Mouse (Mus musculus) adrenal gland, postnatal 4 days (tissue): ENCODE data around the gene Pid1. TPM values are rescaled to one million over a fixed set of nuclear protein-coding genes. Genes with fewer than 3 reads are reported as not detected.

ENCODE experiments used
- DNase-seq, 2 experiments: peaks; one replicate each; pipeline ENCODE4 v3.0.0; 2021 to 2022; ENCODE audit warnings: low spot score in 2 of 2, mixed read lengths in 2 of 2
- microRNA-seq: library from miRNA; unstranded; fragments of <30 nt; microRNA quantifications from one replicate; pipeline ENCODE4 v1.2.0, GENCODE M21; 2021
- total RNA-seq, 2 experiments: library from RNA; stranded (reverse); gene quantifications; 2 replicates each; pipeline ENCODE4 v1.2.3; 2021

Gene Pid1
- total RNA-seq, 2 experiments from 2014 or later: 18.5 to 25.5 TPM

DNA sequence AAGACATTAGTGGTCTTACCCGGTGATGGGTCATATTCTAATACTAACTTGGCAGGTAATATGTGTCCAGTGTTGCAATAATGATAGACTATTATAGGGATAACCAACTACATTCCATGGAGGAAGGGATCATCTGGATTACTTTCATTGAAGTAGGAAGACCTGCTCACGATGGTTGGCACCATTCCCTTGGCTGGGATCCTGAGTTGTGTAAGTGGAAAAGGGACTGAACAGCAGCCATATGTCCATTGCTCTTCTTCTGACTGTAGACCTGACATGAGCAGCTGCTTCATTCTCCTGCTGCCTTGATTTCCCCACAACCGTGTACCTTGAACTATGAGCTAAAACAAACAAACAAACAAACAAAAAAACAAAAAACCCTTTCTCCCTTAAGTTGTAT, 278.6 kb downstream of the Pid1 start:
- no peak for DNase-seq

DNA sequence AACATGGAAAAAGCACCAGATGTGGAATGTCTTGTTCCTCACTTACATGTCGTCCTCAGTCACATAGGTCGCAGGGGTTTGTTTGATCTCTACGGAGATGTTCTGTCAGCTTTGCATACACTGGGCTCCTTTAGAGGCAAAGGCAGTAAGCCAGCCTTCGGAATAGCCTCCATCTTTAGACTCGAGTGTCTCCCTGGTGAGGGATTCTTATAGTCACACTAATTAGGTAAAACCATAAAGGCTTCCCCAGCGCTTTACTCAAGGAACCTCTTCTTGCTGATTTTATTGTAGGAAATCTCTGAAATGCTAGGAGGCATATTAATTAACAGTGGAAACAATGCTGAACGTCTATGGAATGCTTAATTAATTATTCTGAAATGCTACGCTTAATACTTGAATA, 284.4 kb downstream of the Pid1 start:
- DNase-seq: no peak

DNA sequence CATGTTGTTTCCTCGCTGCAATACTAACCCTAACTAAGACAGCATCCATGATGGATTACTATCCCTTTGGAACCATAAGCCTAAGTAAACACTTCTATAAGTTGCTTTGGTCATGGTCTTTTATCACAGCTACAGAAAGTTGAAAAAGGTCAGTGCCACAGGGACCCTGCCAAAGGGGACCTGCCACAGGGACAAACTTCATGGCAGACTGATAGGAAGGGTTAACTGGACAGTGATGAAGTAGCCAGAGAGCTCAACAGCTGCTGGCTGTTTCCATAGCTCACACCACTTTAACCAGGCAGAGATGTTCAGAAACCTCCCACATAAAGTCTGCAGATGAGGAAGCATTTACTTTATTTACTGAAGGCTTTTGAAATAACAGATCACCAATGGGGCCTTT, 287.0 kb downstream of the Pid1 start:
- DNase-seq: no peak

- no peak for DNase-seq
These were observed 306.9 kb downstream of the Pid1 start for GRCm38 (mm10) chr1:84056884-84057630.

DNA sequence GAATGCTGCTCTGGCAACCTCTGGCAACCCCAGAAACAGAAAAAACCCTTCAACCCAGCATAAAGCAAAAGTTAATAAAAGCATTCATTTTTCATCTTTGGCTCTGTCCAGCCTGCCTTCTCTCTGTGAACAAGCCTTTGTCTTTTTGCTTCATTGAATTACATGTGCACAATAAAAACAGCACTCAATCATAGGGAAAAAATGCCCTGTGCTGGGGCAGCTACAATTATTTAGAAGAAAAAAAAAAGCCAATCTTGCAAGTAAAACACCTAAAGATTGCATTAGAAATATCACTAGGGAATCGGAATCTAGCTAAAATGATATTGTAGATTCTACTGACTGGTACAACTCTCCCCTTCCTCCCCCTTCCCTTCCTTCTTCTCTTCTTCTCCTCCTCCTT, 307.7 kb downstream of the Pid1 start:
- no peak for DNase-seq

DNA sequence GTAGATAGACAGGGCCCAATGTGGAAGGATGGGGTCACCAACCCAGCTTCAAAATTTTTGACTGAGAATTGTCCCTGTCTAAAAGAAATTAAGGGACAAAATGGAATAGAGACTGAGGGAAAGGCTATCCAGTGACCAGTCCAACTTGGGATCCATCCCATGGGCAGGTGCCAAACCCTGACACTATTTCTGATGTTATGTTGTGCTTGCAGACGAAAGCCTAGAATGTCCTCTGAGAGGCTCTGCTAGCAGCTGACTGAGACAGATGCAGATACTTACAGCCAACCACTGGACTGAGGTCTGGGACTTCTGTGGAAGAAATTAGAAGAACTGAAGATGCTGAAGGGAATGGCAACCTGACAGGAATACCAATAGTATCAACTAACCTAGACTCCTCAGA, 338.2 kb downstream of the Pid1 start:
- DNase-seq: no peak

DNA sequence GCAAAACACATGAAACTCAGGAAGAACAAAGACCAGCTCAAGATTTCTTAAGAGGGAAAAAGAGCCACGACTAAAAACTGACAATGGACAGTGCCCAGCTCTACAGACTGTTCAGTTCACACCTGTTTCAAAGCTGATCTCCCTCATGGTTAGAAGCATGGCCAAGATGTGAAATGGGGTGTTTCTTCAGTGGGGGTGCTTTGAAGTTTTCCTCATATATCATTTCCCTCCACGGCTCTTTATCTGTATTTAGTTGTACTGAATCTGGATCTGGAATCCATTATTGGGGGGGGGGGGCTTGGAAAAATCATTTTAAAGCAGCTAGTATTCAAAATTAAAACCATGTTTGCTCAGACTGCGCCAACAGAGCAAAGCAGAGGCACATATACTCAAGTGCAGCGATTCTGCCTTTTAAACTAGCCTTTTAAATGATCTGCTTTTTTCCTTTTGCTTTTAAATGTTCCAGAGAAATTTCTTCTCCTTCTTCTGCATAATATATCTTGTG, 351.1 kb downstream of the Pid1 start:
- no peak for DNase-seq

- DNase-seq: no peak
These were observed 361.4 kb downstream of the Pid1 start for GRCm38 (mm10) chr1:84002630-84003029.

Small RNA genes lying within 50 kb of the gene (microRNA-seq; reads per million reads assigned to microRNA genes)
- not detected for gene Mir6353
